Mouse (Mus musculus) stomach, postnatal 0 days (tissue): ENCODE data around the gene Flnb. TPM values are rescaled to one million over a fixed set of nuclear protein-coding genes. Genes with fewer than 3 reads are reported as not detected.

Experiments used
- ATAC-seq: fragments of 200-750 bp; cut with Nextera tagmentation; 2 replicates; pipeline ENCODE4 v1.8.0; 2017; ENCODE audit not compliant: low FRiP score, low TSS enrichment
- DNase-seq: peaks from one replicate; pipeline ENCODE4 v3.0.0-alpha.2; 2016; ENCODE audit warnings: low spot score
- H3K27ac ChIP-seq: fragments of 300-500 bp; sonication (generic); replicated peaks from 2 replicates; pipeline ENCODE4 v1.5.1; 2014; ENCODE audit warnings: mild to moderate bottlenecking, control low read depth
- H3K27me3 ChIP-seq: fragments of 300-500 bp; sonication (generic); 2 replicates; pipeline ENCODE4 v1.6.1; 2014; ENCODE audit warnings: low read length; ENCODE audit not compliant: control insufficient read depth, insufficient read depth
- H3K36me3 ChIP-seq: fragments of 300-500 bp; sonication (generic); 2 replicates; pipeline ENCODE4 v1.6.1; 2014; ENCODE audit warnings: low read length, mixed read lengths; ENCODE audit not compliant: control insufficient read depth, insufficient read depth
- H3K4me1 ChIP-seq: fragments of 300-500 bp; sonication (generic); replicated peaks from 2 replicates; pipeline ENCODE4 v1.6.1; 2014; ENCODE audit warnings: antibody characterized with exemption; ENCODE audit not compliant: control insufficient read depth, insufficient read depth
- H3K4me2 ChIP-seq: fragments of 300-500 bp; sonication (generic); replicated peaks from 2 replicates; pipeline ENCODE4 v1.6.1; 2014; ENCODE audit warnings: low read depth, mild to moderate bottlenecking, control low read depth, moderate library complexity
- H3K4me3 ChIP-seq: fragments of 300-500 bp; sonication (generic); 2 replicates; pipeline ENCODE4 v1.5.1; 2014; ENCODE audit warnings: low read depth, low read length, control low read depth
- H3K9ac ChIP-seq: fragments of 300-500 bp; sonication (generic); 2 replicates; pipeline ENCODE4 v1.6.1; 2014; ENCODE audit warnings: mild to moderate bottlenecking, low read length, control low read depth, mixed read lengths
- H3K9me3 ChIP-seq: fragments of 300-500 bp; sonication (generic); 2 replicates; pipeline ENCODE4 v1.6.1; 2016; ENCODE audit warnings: low read length; ENCODE audit not compliant: control insufficient read depth
- CTCF ChIP-seq: IDR thresholded peaks from 2 replicates; pipeline ENCODE4 v1.5.1; 2016; ENCODE audit warnings: antibody characterized with exemption, low read depth, mild to moderate bottlenecking, moderate library complexity
- EP300 ChIP-seq: optimal IDR thresholded peaks from 2 replicates; pipeline ENCODE3; 2016; ENCODE audit warnings: antibody characterized with exemption
- WGBS: fragments of 180-500 bp; shearing (Covaris S2); extraction: QIAGEN DNeasy Blood & Tissue Kit; methylation state at CpG from one replicate; pipeline ENCODE4 v1.1.7; 2014; 5-methylcytosine and 5-hydroxymethylcytosine counted together
- polyA plus RNA-seq: library from polyadenylated mRNA; unstranded; fragments of >200 nt; fragmentation: Nextera tagmentation; extraction: Ambion mirVana; gene quantifications from 2 replicates; pipeline ENCODE4 v1.2.1, GENCODE M21; 2015

Gene Flnb
- polyA plus RNA-seq, 1 experiment from 2014 or later: 8.3 TPM

DNA sequence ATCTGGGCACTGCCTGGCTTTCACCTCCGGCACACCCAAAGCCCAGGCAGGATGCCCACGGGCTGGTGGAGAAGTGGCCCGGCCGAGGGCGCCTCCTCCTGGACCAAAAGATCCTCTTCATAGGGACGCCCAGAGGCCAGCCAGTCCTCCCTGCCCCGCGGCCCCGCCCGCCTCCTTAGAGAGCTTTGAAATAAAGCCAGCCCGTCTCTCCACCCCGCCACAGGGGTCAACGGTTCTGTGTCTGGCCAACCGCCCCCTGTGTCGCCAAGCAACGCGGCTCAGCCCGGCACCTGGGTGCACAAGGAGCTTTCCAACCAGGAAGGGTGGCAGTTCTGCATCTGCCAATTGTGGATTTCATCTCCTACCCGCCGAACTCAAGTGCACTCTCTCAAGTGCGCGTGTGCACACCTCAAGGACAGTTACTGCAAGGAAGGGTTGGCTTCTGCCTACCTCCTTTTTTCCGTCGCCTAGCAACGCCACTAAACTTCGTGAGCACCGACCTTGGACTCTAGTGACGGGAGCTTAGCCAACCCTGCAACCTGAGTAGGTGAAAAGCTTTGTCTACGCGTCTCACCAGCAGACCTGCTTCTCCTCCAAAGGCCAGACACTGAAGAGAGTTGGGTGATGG, 26.1 kb upstream of the Flnb start, which contains the start of gene Gm26661:
Gene Gm26661, plus strand, starts transcription at position 56 of the 628 bp plus-strand sequence.
- Histone ChIP-seq H3K4me1 (no peaks in the 10 kb centered on the region), H3K4me2 (peak within 1 kb of the TSS; percentile 68), H3K4me3 (peak within 1 kb of the TSS; percentile 35), H3K9ac (peak within 1 kb of the TSS; percentile 43; the same call in 1 of the 2 replicates), H3K9me3 (no peaks in the 10 kb centered on the region), H3K36me3 (no peaks in the 10 kb centered on the region), H3K27ac (no peak within 1 kb of the TSS), H3K27me3 (no peaks in the 10 kb centered on the region)
- DNase-seq (peak; percentile 84), ATAC-seq (peak; percentile 92)
- WGBS: 2% methylated on average over 30 of the region's 30 CpGs
- TF ChIP-seq CTCF (peak; percentile 63), EP300 (no peak)

DNA sequence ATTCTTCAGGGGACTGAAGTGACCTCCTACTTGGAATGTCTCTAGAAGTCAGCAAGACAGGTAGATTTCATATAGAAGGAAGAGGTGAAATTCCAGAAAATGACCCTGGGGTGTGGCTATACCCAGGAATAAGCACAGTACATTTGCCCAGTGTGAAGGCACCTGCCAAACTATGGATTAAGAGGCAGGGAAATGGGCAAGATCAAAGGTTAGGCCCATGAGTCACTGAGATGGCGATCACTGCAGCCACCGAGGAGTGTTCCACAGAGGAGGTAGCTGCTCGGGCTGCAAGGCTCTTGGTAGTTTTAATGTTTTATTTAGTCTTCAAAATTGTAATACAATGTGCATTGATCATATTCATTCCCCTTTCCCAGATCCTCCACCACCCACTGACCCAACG, 21.8 kb upstream of the Flnb start:
- no peak overlapping the region for H3K4me2 ChIP-seq
- no peak overlapping the region for H3K4me3 ChIP-seq
- H3K27me3 ChIP-seq: no peaks in the 10 kb centered on the region
- DNase-seq (peak; percentile 52), ATAC-seq (peak; percentile 77)
- H3K9ac ChIP-seq: no peak overlapping the region
- H3K36me3 ChIP-seq: no peaks in the 10 kb centered on the region
- WGBS: 64% methylated on average over 4 of the region's 4 CpGs
- no peaks in the 10 kb centered on the region for H3K4me1 ChIP-seq
- no peaks in the 10 kb centered on the region for H3K9me3 ChIP-seq
- H3K27ac ChIP-seq: no peak overlapping the region
- TF ChIP-seq CTCF (no peak), EP300 (no peak)

DNA sequence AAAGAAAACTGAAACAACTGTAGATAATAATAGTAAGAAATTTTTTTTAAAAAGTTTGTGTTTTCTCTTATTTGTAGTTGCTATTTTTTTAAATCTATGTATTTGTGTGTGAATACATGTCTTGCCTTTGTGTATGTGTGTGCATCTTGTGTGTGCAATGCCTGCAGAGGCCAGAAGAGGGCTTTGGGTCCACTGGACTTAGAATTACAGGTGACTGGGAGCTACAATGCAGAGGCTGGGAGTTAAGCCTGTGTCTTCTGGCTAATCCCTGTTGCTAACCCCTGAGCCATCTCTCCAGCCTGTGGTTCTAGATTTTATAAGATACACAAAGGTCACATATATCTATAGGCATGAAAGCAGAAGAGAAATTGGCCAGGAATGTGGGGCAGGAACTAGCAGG, 17.1 kb upstream of the Flnb start:
- ATAC-seq: no peak
- no peak for TF ChIP-seq CTCF
- no peak for TF ChIP-seq EP300
- H3K4me1 ChIP-seq: no peaks in the 10 kb centered on the region

DNA sequence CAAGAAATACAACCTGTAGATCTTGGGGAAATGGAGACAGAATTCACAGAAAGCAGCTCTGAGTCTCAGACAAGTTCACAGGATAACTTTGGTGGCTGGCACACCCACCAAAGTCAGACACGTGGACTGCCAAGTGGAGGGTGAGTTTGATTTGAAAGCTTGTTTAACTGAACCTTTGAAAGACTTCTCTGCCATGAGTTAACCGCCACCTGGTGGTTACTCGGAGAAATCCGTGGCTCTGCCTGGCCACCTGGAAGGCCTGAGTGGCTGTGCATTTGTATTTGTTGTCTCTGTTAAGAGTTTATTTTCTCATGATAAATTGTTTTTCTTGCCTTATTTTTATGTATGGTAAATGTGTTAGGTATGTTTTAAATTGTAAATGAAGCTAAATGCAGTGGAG, 15.9 kb upstream of the Flnb start:
- ATAC-seq (no peak), DNase-seq (peak; percentile 69)
- H3K27me3 ChIP-seq: no peaks in the 10 kb centered on the region
- no peak overlapping the region for H3K27ac ChIP-seq
- H3K9ac ChIP-seq: no peak overlapping the region
- no peak overlapping the region for H3K4me2 ChIP-seq
- 8% methylated on average over 4 of the region's 4 CpGs for whole genome bisulfite sequencing
- H3K9me3 ChIP-seq: no peaks in the 10 kb centered on the region
- TF ChIP-seq EP300 (no peak), CTCF (peak; percentile 74)
- no peaks in the 10 kb centered on the region for H3K36me3 ChIP-seq
- H3K4me1 ChIP-seq: no peaks in the 10 kb centered on the region
- H3K4me3 ChIP-seq: no peak overlapping the region

More for the DNA sequence above, 17.1 kb upstream of the Flnb start:
- H3K4me2 ChIP-seq: no peak overlapping the region
- H3K36me3 ChIP-seq: no peaks in the 10 kb centered on the region
- no peaks in the 10 kb centered on the region for H3K27me3 ChIP-seq
- no peak overlapping the region for H3K27ac ChIP-seq
- H3K9me3 ChIP-seq: no peaks in the 10 kb centered on the region
- no peak overlapping the region for H3K9ac ChIP-seq
- DNase-seq: no peak
- no peak overlapping the region for H3K4me3 ChIP-seq

DNA sequence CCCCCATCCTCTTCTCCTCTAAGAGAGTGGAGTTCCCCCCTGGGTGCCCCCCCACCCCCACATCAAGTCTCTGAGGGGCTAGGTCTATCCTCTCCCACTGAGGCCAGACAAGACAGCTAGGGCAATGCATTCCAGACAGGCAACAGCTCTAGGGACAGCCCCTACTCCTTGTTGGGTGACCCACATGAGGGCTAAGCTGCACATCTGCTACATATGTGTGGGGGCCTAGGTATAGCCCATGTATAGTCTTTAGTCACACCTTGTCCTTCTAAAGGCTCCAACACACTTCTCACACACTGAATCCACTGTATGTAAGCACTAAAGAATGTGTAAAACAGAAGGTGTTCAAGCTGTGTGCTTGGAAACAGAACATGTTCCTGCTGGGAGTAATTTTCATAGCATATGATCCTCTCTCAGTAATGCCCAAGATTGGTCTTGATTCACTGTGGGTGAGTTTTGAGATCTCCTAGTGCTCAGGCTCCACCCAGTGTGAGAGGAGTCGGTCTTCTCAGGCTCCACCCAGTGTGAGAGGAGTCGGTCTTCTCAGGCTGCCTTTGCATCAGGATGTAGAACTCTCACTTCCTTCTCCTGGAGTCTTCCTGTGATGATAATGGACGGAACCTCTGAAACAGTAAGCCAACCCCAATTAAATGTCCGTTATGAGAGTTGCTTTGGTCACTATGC, 13.7 kb upstream of the Flnb start:
- no peak overlapping the region for H3K27ac ChIP-seq
- 43% methylated on average over 4 of the region's 4 CpGs for WGBS
- H3K4me1 ChIP-seq: no peaks in the 10 kb centered on the region
- H3K4me3 ChIP-seq: no peak overlapping the region
- TF ChIP-seq EP300 (no peak), CTCF (no peak)
- H3K9me3 ChIP-seq: no peaks in the 10 kb centered on the region
- no peak overlapping the region for H3K4me2 ChIP-seq
- DNase-seq (no peak), ATAC-seq (no peak)
- H3K9ac ChIP-seq: no peak overlapping the region
- H3K36me3 ChIP-seq: no peaks in the 10 kb centered on the region
- H3K27me3 ChIP-seq: no peaks in the 10 kb centered on the region

DNA sequence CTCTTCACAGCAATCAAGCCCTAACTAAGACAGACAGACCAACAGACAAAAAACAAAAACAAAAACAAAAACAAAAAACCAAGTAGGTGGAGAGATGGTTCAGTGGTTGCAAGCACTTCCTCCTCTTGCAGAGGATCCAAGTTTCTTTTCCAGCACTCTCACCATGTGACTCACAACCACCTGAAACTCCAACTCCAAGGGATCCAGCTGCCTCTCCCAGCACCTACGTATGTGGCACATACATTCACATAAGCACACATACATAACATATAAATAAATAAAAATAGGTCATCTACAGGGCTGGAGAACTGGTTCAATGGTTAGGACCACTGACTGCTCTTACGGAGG, 13.2 kb upstream of the Flnb start:
- Histone ChIP-seq H3K4me2 (no peak overlapping the region), H3K27me3 (no peaks in the 10 kb centered on the region), H3K4me1 (no peaks in the 10 kb centered on the region), H3K9me3 (no peaks in the 10 kb centered on the region), H3K36me3 (no peaks in the 10 kb centered on the region), H3K9ac (no peak overlapping the region), H3K4me3 (no peak overlapping the region), H3K27ac (no peak overlapping the region)
- no peak for DNase-seq
- ATAC-seq: no peak
- TF ChIP-seq EP300 (no peak), CTCF (no peak)
- WGBS: 92% methylated on average over 2 of the region's 2 CpGs
